Mouse (Mus musculus) large intestine, adult 2 months (tissue): ENCODE results near the gene 1700015G11Rik. TPM values are rescaled to one million over a fixed set of nuclear protein-coding genes. Genes with fewer than 3 reads are reported as not detected.

Experiments used
- DNase-seq: peaks from one replicate; pipeline ENCODE4 v3.0.0-alpha.2; 2012; ENCODE audit warnings: low read depth, low spot score
- WGBS: fragments of 180-500 bp; shearing (Covaris S2); methylation state at CpG from one replicate; pipeline ENCODE4 v1.1.7; 2018; 5-methylcytosine and 5-hydroxymethylcytosine counted together
- polyA plus RNA-seq: library from polyadenylated mRNA; depleted of rRNA; stranded (reverse); fragments of >200 nt; gene quantifications from 2 replicates; pipeline ENCODE4 v1.2.3, GENCODE M21; 2012; rRNA removed

1700015G11Rik gene
- polyA plus RNA-seq, 1 experiment, result not detected

- DNase-seq, result peak; percentile 10
- WGBS, result 42% methylated on average over 6 of the region's 6 CpGs
Observed at GRCm38 (mm10) chr7:51972252-51972855, 43.2 kb downstream of the 1700015G11Rik start.

- no peak for DNase-seq
Observed at GRCm38 (mm10) chr7:51969379-51969778, 46.1 kb downstream of the 1700015G11Rik start.

DNA sequence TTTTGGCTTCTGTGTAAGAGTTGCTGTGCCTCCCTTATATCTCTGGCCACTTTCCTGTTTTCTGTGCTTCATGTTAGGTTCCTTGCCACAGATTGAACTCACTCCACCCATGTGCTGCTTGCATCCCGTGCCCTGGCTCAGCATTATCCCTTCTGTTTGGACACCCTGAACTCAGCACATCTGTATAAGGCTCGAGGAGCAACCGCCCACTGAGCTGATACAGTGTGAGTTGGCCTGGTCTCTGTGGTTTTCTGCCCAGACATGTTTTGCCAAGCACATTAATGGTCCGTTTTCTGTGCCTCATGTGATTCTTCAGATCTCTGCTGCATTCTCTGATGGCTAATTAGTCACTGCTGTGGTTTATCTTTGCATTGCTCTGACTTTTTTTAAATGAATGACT, 47.9 kb downstream of the 1700015G11Rik start:
- WGBS, result 71% methylated on average over 4 of the region's 4 CpGs
- DNase-seq, result no peak

GRCm38 (mm10) chr7:51964681-51965080, 50.8 kb downstream of the 1700015G11Rik start:
- 82% methylated on average over 7 of the region's 7 CpGs for WGBS

DNA sequence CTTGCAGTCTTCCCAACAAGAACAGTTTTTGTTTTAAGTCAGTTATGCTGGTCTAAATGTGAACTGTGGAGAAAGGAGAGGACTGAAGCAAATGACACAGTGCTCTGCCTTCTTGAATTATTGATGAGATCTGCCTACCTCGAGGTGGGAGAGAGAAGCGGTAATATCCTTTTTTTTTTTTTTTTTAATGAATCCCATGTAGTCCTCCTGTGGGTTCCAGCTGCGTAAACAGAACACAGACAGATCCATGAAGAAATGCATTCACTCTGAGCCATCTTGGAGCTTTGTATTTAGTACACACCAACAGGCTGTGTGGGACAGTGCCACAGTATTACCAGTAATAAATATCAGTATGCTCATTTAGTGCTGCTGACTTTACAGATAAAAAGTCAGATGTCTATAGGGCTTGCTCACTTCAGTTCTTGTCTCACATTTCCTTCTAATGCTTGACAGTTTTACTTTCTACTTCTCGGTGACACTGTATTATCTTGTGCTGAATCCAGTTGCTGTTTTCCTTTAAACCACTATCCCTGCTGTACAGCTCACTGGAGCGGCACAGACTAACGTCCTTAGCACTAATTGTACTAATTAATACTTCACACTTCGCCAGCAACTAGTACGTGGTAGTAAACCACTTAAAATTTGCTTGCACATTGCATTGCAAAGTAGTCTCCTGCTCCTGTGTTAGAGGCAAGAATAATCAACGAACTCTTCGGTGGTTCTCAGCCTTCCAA, 53.1 kb downstream of the 1700015G11Rik start:
- 81% methylated on average over 10 of the region's 10 CpGs for WGBS
- no peak for DNase-seq

More at GRCm38 (mm10) chr7:51964681-51965080, 50.8 kb downstream of the 1700015G11Rik start:
- no peak for DNase-seq

Other genes with a start within 250 kb of the 1700015G11Rik start
- 1.0 and 1.9 TPM in 2 replicates for gene Gas2, start 153.7 kb downstream of the 1700015G11Rik start, polyA plus RNA-seq
- gene Fancf, start 153.5 kb downstream of the 1700015G11Rik start, polyA plus RNA-seq, result 4.3 and 6.2 TPM in 2 replicates
- gene Svip, start 9.7 kb downstream of the 1700015G11Rik start, polyA plus RNA-seq, result 4.7 and 7.5 TPM in 2 replicates